Mouse (Mus musculus) megakaryocyte, embryonic 14.5 days (primary cell): ENCODE measurements around the gene Treh.

ENCODE experiments used
- FLI1 ChIP-seq: IDR thresholded peaks from 2 replicates; pipeline ENCODE4 v1.6.1; 2012; ENCODE audit warnings: low read length, inconsistent platforms, mixed read lengths
- GATA1 ChIP-seq: IDR thresholded peaks from 3 replicates; pipeline ENCODE4 v1.6.1; 2012; ENCODE audit warnings: mixed read lengths, low read length, inconsistent platforms, borderline replicate concordance

- TF ChIP-seq GATA1: no peak
- TF ChIP-seq FLI1: no peak
Measured at GRCm38 (mm10) chr9:44646366-44646765, 26.7 kb upstream of the Treh start.
